8 mouse cellular contexts compared by ENCODE assay signal in the genomic region with DNA sequence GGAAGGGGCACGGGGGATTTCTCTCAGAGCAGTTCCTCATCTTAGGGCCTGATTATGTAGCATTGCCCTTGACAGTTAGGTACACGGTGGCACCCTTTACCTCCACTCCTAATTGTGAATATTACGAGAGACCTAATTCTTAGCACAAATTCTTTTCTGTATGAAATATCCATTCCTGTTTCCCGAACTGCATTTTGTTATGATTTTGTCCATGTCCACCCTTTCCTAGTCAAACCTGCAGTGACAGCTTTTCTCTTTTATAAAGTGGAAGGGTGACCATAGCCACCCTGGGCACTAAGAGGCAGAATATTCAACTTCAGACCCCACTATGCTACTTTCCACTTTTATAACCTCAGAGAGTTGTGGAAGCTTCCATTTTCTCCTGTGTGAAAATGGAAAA. TPM values are rescaled to one million over a fixed set of nuclear protein-coding genes. Genes with fewer than 3 reads are reported as not detected.
A peak's percentile ranks its signal among the peaks of the same experiment; 100 is the strongest.
DNase-seq lines count a peak whose midpoint lies in the region; ATAC-seq lines count a peak whose summit lies in the region.

No protein-coding gene starts in this region.

- H3K27ac ChIP-seq in heart, embryonic 15.5 days, result no peak overlapping the region
- H3K27ac ChIP-seq in embryonic facial prominence, embryonic 12.5 days, result no peak overlapping the region
- H3K27ac ChIP-seq in intestine, embryonic 16.5 days (ENCODE audit: low read length), result no peak overlapping the region
- H3K27ac ChIP-seq in midbrain, embryonic 15.5 days, result peak overlapping the region; percentile 85

- H3K36me3 ChIP-seq in heart, embryonic 15.5 days, result no peaks in the 10 kb centered on the region
- H3K36me3 ChIP-seq in embryonic facial prominence, embryonic 12.5 days, result no peaks in the 10 kb centered on the region
- no peaks in the 10 kb centered on the region for H3K36me3 ChIP-seq in intestine, embryonic 16.5 days (ENCODE audit: control insufficient read depth, insufficient read depth, low read length)
- no peaks in the 10 kb centered on the region for H3K36me3 ChIP-seq in midbrain, embryonic 15.5 days (replicated peaks)

- no peak overlapping the region for H3K4me3 ChIP-seq in heart, embryonic 15.5 days
- H3K4me3 ChIP-seq in embryonic facial prominence, embryonic 12.5 days, result peak overlapping the region; percentile 65
- H3K4me3 ChIP-seq in intestine, embryonic 16.5 days (ENCODE audit: low read length), result no peak overlapping the region
- H3K4me3 ChIP-seq in midbrain, embryonic 15.5 days, result peak overlapping the region; percentile 56

- no peak overlapping the region for H3K9ac ChIP-seq in heart, embryonic 15.5 days
- no peak overlapping the region for H3K9ac ChIP-seq in embryonic facial prominence, embryonic 12.5 days
- no peak overlapping the region for H3K9ac ChIP-seq in intestine, embryonic 16.5 days (ENCODE audit: low read depth, low read length)
- H3K9ac ChIP-seq in midbrain, embryonic 15.5 days, result no peak overlapping the region

- no peaks in the 10 kb centered on the region for H3K27me3 ChIP-seq in heart, embryonic 15.5 days
- no peaks in the 10 kb centered on the region for H3K27me3 ChIP-seq in embryonic facial prominence, embryonic 12.5 days
- H3K27me3 ChIP-seq in intestine, embryonic 16.5 days (replicated peaks; ENCODE audit: control insufficient read depth, insufficient read depth, low read length), result no peaks in the 10 kb centered on the region
- H3K27me3 ChIP-seq in midbrain, embryonic 15.5 days (replicated peaks), result no peaks in the 10 kb centered on the region

- 0 out of 2 replicates have a peak, but pooled peaks cover 2% of the 10 kb centered on the region for H3K4me1 ChIP-seq in heart, embryonic 15.5 days (replicated peaks)
- no peaks in the 10 kb centered on the region for H3K4me1 ChIP-seq in embryonic facial prominence, embryonic 12.5 days
- H3K4me1 ChIP-seq in intestine, embryonic 16.5 days (ENCODE audit: control insufficient read depth, insufficient read depth, low read length), result no peaks in the 10 kb centered on the region
- H3K4me1 ChIP-seq in midbrain, embryonic 15.5 days, result peaks cover 11% of the 10 kb centered on the region

- no peak for ATAC-seq in heart, embryonic 15.5 days (replicated peaks; ENCODE audit: insufficient number of reproducible peaks, insufficient read depth, low FRiP score, low read depth)
- no peak for ATAC-seq in embryonic facial prominence, embryonic 12.5 days (ENCODE audit: insufficient number of reproducible peaks, insufficient read depth, low FRiP score, low TSS enrichment)
- no peak for ATAC-seq in intestine, embryonic 16.5 days
- no peak for ATAC-seq in midbrain, embryonic 15.5 days (replicated peaks)
- no peak for ATAC-seq in frontal cortex, adult (ENCODE audit: low TSS enrichment)

- DNase-seq in heart, adult 11 months, result no peak
- DNase-seq in frontal cortex, adult 2 months (ENCODE audit: extremely low spot score in 1 of 2, low spot score in 1 of 2), result no peak
- DNase-seq in lung, postnatal 14 days, result no peak

- no peaks in the 10 kb centered on the region for H3K9me3 ChIP-seq in heart, embryonic 15.5 days (replicated peaks)
- H3K9me3 ChIP-seq in embryonic facial prominence, embryonic 12.5 days, result no peaks in the 10 kb centered on the region
- 0 out of 2 replicates have a peak, but pooled peaks cover 3% of the 10 kb centered on the region for H3K9me3 ChIP-seq in intestine, embryonic 16.5 days (ENCODE audit: control insufficient read depth, low read length)
- H3K9me3 ChIP-seq in midbrain, embryonic 15.5 days, result no peaks in the 10 kb centered on the region

- H3K4me2 ChIP-seq in heart, embryonic 15.5 days, result peak overlapping the region; percentile 85; the same call in 1 of the 2 replicates
- H3K4me2 ChIP-seq in embryonic facial prominence, embryonic 12.5 days (replicated peaks), result peak overlapping the region; percentile 63; the same call in 1 of the 2 replicates
- H3K4me2 ChIP-seq in intestine, embryonic 16.5 days (ENCODE audit: low read depth, low read length), result peak overlapping the region; percentile 69; the same call in 1 of the 2 replicates
- H3K4me2 ChIP-seq in midbrain, embryonic 15.5 days, result peak overlapping the region; percentile 59; the same call in 1 of the 2 replicates

- 70% methylated on average over 4 of the region's 4 CpGs for WGBS in heart, embryonic 15.5 days
- WGBS in embryonic facial prominence, embryonic 12.5 days, result 79% methylated on average over 4 of the region's 4 CpGs
- WGBS in intestine, embryonic 16.5 days, result 75% methylated on average over 4 of the region's 4 CpGs
- 69% methylated on average over 4 of the region's 4 CpGs for WGBS in midbrain, embryonic 15.5 days

RNA-seq across cellular contexts. Expression of a gene that starts 25.0 kb away (rescaled TPM):
- 0.06 and 0.14 TPM in 2 replicates for polyA plus RNA-seq in heart, embryonic 15.5 days (2015; fragmentation: Nextera tagmentation; extraction: Ambion mirVana)
- polyA plus RNA-seq in embryonic facial prominence, embryonic 12.5 days (2016; fragmentation: Nextera tagmentation; extraction: Ambion mirVana), result 1.8 and 1.9 TPM in 2 replicates
- polyA plus RNA-seq in intestine, embryonic 16.5 days (2015; fragmentation: Nextera tagmentation; extraction: Ambion mirVana), result 0.38 and 0.46 TPM in 2 replicates
- 5.1 and 5.5 TPM in 2 replicates for polyA plus RNA-seq in midbrain, embryonic 15.5 days (2015; fragmentation: Nextera tagmentation; extraction: Ambion mirVana)
- 7.3 and 8.9 TPM in 2 replicates for polyA plus RNA-seq in frontal cortex, adult 2 months (2012; rRNA removed)

Comparison
In these comparisons a context has a peak if more than half of its experiments do, and no peak if none do; other contexts are left out.
1. H3K4me3 ChIP-seq: peak in embryonic facial prominence, embryonic 12.5 days (single experiment) and midbrain, embryonic 15.5 days (single experiment); none in heart, embryonic 15.5 days (single experiment) and intestine, embryonic 16.5 days (single experiment).
2. Peak in every context shown above with its lines, with median percentiles within 50 percentile points of each other: H3K4me2 ChIP-seq.